ENCODE assay signal across 7 mouse cellular contexts in the genomic region with DNA sequence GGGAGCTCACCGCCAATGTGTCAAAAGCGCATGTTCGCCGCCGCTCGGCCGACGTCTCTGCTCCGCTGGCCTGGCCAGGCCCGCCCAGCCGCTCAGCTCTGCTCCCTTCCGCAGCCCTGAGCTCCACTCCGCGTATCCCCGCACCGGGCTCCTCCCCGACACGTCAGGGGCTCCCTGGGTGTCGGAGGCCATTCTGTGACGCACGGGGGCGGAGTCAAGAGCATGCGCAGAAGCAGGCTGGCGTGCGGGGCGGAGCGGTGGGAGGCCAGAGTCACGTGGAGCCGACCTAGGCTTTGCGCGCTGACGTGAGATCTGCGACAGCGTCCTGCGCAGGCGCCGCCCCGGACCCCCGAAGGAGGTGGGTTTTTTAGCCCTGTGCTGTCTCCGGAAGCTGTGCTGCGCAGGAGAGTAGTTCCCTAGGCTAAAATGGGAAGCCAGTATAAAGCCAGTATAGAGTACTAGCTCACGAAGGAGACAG. TPM values are rescaled to one million over a fixed set of nuclear protein-coding genes. Genes with fewer than 3 reads are reported as not detected.
DNase-seq lines count a peak whose midpoint lies in the region; ATAC-seq and TF ChIP-seq lines count a peak whose summit lies in the region.

No protein-coding gene starts in this region.

- 0 out of 2 replicates have a peak, but pooled peaks cover 2% of the 10 kb centered on the region for H3K4me1 ChIP-seq in intestine, postnatal 0 days (replicated peaks; ENCODE audit: control insufficient read depth, insufficient read depth, low read length)
- peaks cover 23% of the 10 kb centered on the region for H3K4me1 ChIP-seq in midbrain, embryonic 12.5 days
- peaks cover 15% of the 10 kb centered on the region; the same call in 1 of the 2 replicates for H3K4me1 ChIP-seq in small intestine, adult 2 months (ENCODE audit: control insufficient read depth, insufficient read depth, insufficient read length, low read length)

- under 1% methylated on average over 42 of the region's 42 CpGs for WGBS in intestine, postnatal 0 days
- 0% methylated on average over 42 of the region's 42 CpGs for WGBS in midbrain, embryonic 12.5 days
- WGBS in small intestine, adult 2 months: under 1% methylated on average over 42 of the region's 42 CpGs

- H3K9ac ChIP-seq in intestine, postnatal 0 days (ENCODE audit: low read depth, low read length): peak overlapping the region; percentile 99
- H3K9ac ChIP-seq in midbrain, embryonic 12.5 days (replicated peaks): peak overlapping the region; percentile 90

- peak; percentile 100 for DNase-seq in adrenal gland, adult 2 months
- peak; percentile 100 for DNase-seq in embryo, embryonic 11.5 days (ENCODE audit: low read depth, low spot score)
- DNase-seq in gastrocnemius, postnatal 4 days (ENCODE audit: low spot score in 2 of 2): peak; percentile 99 to 100
- peak; percentile 100 for DNase-seq in left cerebral cortex, postnatal 4 days

- peak overlapping the region; percentile 99 for H3K4me3 ChIP-seq in intestine, postnatal 0 days (ENCODE audit: low read depth, low read length)
- H3K4me3 ChIP-seq in midbrain, embryonic 12.5 days: peak overlapping the region; percentile 93
- peak overlapping the region; percentile 81 for H3K4me3 ChIP-seq in small intestine, adult 2 months (ENCODE audit: low read depth, low read length)

- ATAC-seq in intestine, postnatal 0 days: peak; percentile 99
- ATAC-seq in midbrain, embryonic 12.5 days (ENCODE audit: low FRiP score, low read depth): peak; percentile 99

- no peaks in the 10 kb centered on the region for H3K9me3 ChIP-seq in intestine, postnatal 0 days (ENCODE audit: control insufficient read depth)
- H3K9me3 ChIP-seq in midbrain, embryonic 12.5 days: no peaks in the 10 kb centered on the region

- TF ChIP-seq POLR2A in small intestine, adult 2 months (IDR thresholded peaks at IDR 0.05; ENCODE audit: low read depth, low read length): peak; percentile 98

- intact Hi-C loops in left cerebral cortex, postnatal 4 days (cut with DNase I): no loop called here

- TF ChIP-seq CTCF in intestine, postnatal 0 days (IDR thresholded peaks at IDR 0.05; ENCODE audit: low read depth): peak; percentile 18
- TF ChIP-seq CTCF in small intestine, adult 2 months (IDR thresholded peaks at IDR 0.05; ENCODE audit: extremely low read depth, insufficient read length, insufficient replicate concordance, low read depth, low read length): no peak

- peak overlapping the region; percentile 100 for H3K27ac ChIP-seq in intestine, postnatal 0 days (ENCODE audit: low read depth, low read length)
- H3K27ac ChIP-seq in midbrain, embryonic 12.5 days (replicated peaks): peak overlapping the region; percentile 95
- H3K27ac ChIP-seq in small intestine, adult 2 months (ENCODE audit: insufficient read depth, low read depth, low read length): peak overlapping the region; percentile 93

- H3K36me3 ChIP-seq in intestine, postnatal 0 days (ENCODE audit: control insufficient read depth, insufficient read depth): no peaks in the 10 kb centered on the region
- H3K36me3 ChIP-seq in midbrain, embryonic 12.5 days: no peaks in the 10 kb centered on the region
- no peaks in the 10 kb centered on the region for H3K36me3 ChIP-seq in small intestine, adult 2 months (ENCODE audit: control insufficient read depth, insufficient read depth, low read length)

- H3K27me3 ChIP-seq in intestine, postnatal 0 days (replicated peaks; ENCODE audit: control insufficient read depth, insufficient read depth, low read length): no peaks in the 10 kb centered on the region
- H3K27me3 ChIP-seq in midbrain, embryonic 12.5 days: 0 out of 2 replicates have a peak, but pooled peaks cover 5% of the 10 kb centered on the region
- H3K27me3 ChIP-seq in small intestine, adult 2 months (ENCODE audit: control insufficient read depth, insufficient read depth, low read length): no peaks in the 10 kb centered on the region

- H3K4me2 ChIP-seq in intestine, postnatal 0 days (replicated peaks; ENCODE audit: low read depth): peak overlapping the region; percentile 77
- peak overlapping the region; percentile 75 for H3K4me2 ChIP-seq in midbrain, embryonic 12.5 days (replicated peaks)

RNA-seq across cellular contexts. Expression of a gene that starts 18.7 kb away (rescaled TPM):
- total RNA-seq in adrenal gland, adult 2 months (2021): 10 to 100 TPM; 60.6 to 98.0 TPM
- 156 and 186 TPM in 2 replicates for polyA plus RNA-seq in adrenal gland, adult 2 months (2012; rRNA removed)
- 10 to 100 TPM; 76.4 to 86.4 TPM for total RNA-seq in gastrocnemius, postnatal 4 days (2021)
- 63.6 and 67.6 TPM in 2 replicates for polyA plus RNA-seq in intestine, postnatal 0 days (2015; fragmentation: Nextera tagmentation; extraction: Ambion mirVana)
- 10 to 100 TPM; 75.9 to 81.6 TPM for total RNA-seq in left cerebral cortex, postnatal 4 days (2021)
- 60.4 and 65.3 TPM in 2 replicates for polyA plus RNA-seq in midbrain, embryonic 12.5 days (2016; fragmentation: Nextera tagmentation; extraction: Ambion mirVana)
- polyA plus RNA-seq in small intestine, adult 2 months (2012; rRNA removed): 33.8 and 36.8 TPM in 2 replicates

RNA-seq across cellular contexts. Expression of a gene that starts 35.4 kb away (rescaled TPM):
- under 1 TPM in 1 of 2 experiments, not detected in 1; 0.09 TPM for total RNA-seq in adrenal gland, adult 2 months (2021)
- polyA plus RNA-seq in adrenal gland, adult 2 months (2012; rRNA removed): 0.23 and 0.39 TPM in 2 replicates
- under 1 TPM in 1 of 2 experiments, not detected in 1; 0.07 TPM for total RNA-seq in gastrocnemius, postnatal 4 days (2021)
- 0.04 and 0.13 TPM in 2 replicates for polyA plus RNA-seq in intestine, postnatal 0 days (2015; fragmentation: Nextera tagmentation; extraction: Ambion mirVana)
- not detected for total RNA-seq in left cerebral cortex, postnatal 4 days (2021)
- 0.10 TPM in 1 of 2 replicates, not detected in the other for polyA plus RNA-seq in midbrain, embryonic 12.5 days (2016; fragmentation: Nextera tagmentation; extraction: Ambion mirVana)
- polyA plus RNA-seq in small intestine, adult 2 months (2012; rRNA removed): not detected in 2 replicates

RNA-seq across cellular contexts. Expression of a gene that starts 48.4 kb away (rescaled TPM):
- total RNA-seq in adrenal gland, adult 2 months (2021): 1,000 to 10,000 TPM; 1,114 to 1,327 TPM
- polyA plus RNA-seq in adrenal gland, adult 2 months (2012; rRNA removed): 146 and 179 TPM in 2 replicates
- total RNA-seq in gastrocnemius, postnatal 4 days (2021): 1,000 to 10,000 TPM; 1,219 to 1,338 TPM
- 623 and 626 TPM in 2 replicates for polyA plus RNA-seq in intestine, postnatal 0 days (2015; fragmentation: Nextera tagmentation; extraction: Ambion mirVana)
- 100 to 1,000 TPM; 866 to 875 TPM for total RNA-seq in left cerebral cortex, postnatal 4 days (2021)
- 743 and 773 TPM in 2 replicates for polyA plus RNA-seq in midbrain, embryonic 12.5 days (2016; fragmentation: Nextera tagmentation; extraction: Ambion mirVana)
- 513 and 614 TPM in 2 replicates for polyA plus RNA-seq in small intestine, adult 2 months (2012; rRNA removed)

Comparison
In these comparisons a context has a peak if more than half of its experiments do, and no peak if none do; other contexts are left out.
1. Peak in every context shown above with its lines: DNase-seq, ATAC-seq, H3K4me3 ChIP-seq and H3K27ac ChIP-seq.